Mouse (Mus musculus): ENCODE measurements at regions not wholly inside any gene's neighbourhood (a gene's known extent, or its start where the extent isn't known, plus 50 kb on each side); places are given as distances from the start of the nearest gene placed in this dataset.

GRCm38 (mm10) chr15:96131582-96132091 is 155.7 kb upstream of the Arid2 start:
- Histone ChIP-seq H3K27me3 (ENCODE audit: low read depth, poor library complexity, severe bottlenecking) (no peaks in the 10 kb centered on the region), H3K4me3 (no peak overlapping the region), H3K36me3 (no peaks in the 10 kb centered on the region), H3K4me1 (peaks cover 13% of the 10 kb centered on the region), H3K27ac (replicated peaks) (no peak overlapping the region), H3K9me3 (replicated peaks) (no peaks in the 10 kb centered on the region)
- no peak for DNase-seq (ENCODE audit: low spot score)

GRCm38 (mm10) chr15:96132636-96133035 is 154.7 kb upstream of the Arid2 start:
- Histone ChIP-seq H3K4me3 (no peak overlapping the region), H3K36me3 (no peaks in the 10 kb centered on the region), H3K27ac (replicated peaks) (no peak overlapping the region), H3K9me3 (replicated peaks) (no peaks in the 10 kb centered on the region), H3K27me3 (ENCODE audit: low read depth, poor library complexity, severe bottlenecking) (no peaks in the 10 kb centered on the region), H3K4me1 (peaks cover 13% of the 10 kb centered on the region)
- DNase-seq (ENCODE audit: low spot score), result no peak
- WGBS, result 79% methylated on average over 3 of the region's 3 CpGs

DNA sequence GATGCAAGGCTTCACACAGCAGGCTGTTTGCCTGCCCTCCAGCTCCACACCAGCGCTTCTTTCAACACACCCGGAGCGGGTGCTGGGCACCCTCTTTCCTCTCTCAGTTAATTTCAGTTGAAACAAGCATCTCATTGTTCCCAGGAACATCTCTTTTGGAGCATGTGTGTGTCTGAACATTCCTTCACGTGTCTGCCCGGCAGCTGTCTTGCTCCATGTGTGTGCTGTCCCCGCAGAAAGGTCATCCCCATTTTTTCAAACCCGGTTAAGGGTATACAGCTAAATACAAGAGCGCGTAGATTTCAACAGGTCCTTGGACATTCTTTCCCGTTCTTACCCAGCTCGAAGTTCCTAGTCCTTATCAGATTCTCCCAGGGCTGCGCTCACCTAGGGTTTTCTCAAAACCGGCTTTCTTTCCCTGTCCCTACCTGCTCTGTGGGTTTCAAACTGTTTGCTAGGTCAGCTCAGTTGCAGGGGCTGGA is 152.0 kb upstream of the Arid2 start:
- H3K4me3 ChIP-seq, result no peak overlapping the region
- H3K27me3 ChIP-seq (ENCODE audit: low read depth, poor library complexity, severe bottlenecking), result no peaks in the 10 kb centered on the region
- H3K27ac ChIP-seq (replicated peaks), result no peak overlapping the region
- H3K36me3 ChIP-seq, result no peaks in the 10 kb centered on the region
- DNase-seq (ENCODE audit: low spot score), result no peak
- 22% methylated on average over 13 of the region's 13 CpGs for WGBS
- H3K4me1 ChIP-seq, result peaks cover 13% of the 10 kb centered on the region
- no peaks in the 10 kb centered on the region for H3K9me3 ChIP-seq (replicated peaks)

DNA sequence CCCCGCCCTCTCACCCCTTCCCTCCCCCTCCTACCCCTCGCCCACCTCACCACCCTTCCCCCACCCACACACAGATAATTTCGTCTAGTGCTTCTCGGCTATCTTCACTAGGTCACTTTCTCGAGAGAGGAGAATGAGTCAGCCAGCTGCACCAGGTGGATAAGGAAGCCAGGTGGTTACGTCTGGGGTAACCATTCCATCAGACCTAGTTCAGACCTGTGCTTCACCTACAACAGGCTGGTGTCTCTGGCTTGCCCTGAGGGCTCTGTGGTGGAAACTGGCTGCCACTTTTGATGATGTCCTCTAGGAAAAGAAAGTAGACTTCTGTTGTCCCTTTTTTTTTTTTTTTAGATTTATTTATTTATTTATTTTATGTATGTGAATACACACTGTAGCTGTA is 151.5 kb upstream of the Arid2 start:
- 46% methylated on average over 6 of the region's 6 CpGs for WGBS
- Histone ChIP-seq H3K27ac (replicated peaks) (no peak overlapping the region), H3K4me1 (peaks cover 13% of the 10 kb centered on the region), H3K4me3 (no peak overlapping the region), H3K27me3 (ENCODE audit: low read depth, poor library complexity, severe bottlenecking) (no peaks in the 10 kb centered on the region), H3K36me3 (no peaks in the 10 kb centered on the region), H3K9me3 (replicated peaks) (no peaks in the 10 kb centered on the region)
- no peak for DNase-seq (ENCODE audit: low spot score)

DNA sequence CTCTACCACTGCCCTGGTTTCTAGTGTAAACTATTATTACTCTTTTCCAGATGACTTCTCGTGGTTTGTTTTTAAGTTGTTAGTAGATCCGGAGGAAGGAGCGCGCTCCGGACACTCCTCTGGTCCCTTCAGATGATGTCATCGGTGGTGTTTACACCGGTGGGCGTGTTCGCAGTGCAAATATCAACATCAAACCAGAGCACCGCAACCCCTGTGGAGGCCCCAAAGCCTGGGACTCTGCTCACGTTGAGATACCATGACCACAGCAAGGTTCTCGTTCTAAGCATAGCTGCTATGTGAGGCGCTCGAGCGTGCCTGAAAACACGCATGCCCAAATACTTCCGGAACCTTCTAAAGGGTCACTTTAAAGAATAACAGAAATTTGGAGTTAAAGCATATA is 149.8 kb upstream of the Arid2 start:
- 91% methylated on average over 17 of the region's 17 CpGs for WGBS
- DNase-seq (ENCODE audit: low spot score), result no peak
- H3K36me3 ChIP-seq, result no peaks in the 10 kb centered on the region
- H3K27me3 ChIP-seq (ENCODE audit: low read depth, poor library complexity, severe bottlenecking), result no peaks in the 10 kb centered on the region
- H3K4me3 ChIP-seq, result no peak overlapping the region
- H3K9me3 ChIP-seq (replicated peaks), result no peaks in the 10 kb centered on the region
- H3K27ac ChIP-seq (replicated peaks), result no peak overlapping the region
- H3K4me1 ChIP-seq, result peaks cover 10% of the 10 kb centered on the region

DNA sequence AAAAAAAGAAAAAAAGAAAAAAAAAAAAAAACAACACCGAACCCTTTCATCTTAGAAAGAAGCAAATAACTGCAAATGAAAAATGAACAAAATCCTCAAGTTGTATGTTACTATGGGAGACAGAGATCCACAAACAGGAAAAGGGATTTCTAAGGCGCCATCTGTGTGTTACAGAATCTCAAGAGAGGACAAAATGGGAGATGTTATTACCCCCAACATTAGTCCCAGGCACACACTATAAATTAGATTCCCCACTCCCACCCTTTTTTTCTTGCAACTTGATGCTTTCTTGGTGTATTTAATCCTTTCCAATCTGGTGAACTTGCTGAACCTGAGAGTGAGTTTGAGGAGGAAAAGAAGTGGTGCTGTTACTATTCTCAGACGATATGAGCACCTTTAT is 149.4 kb upstream of the Arid2 start:
- no peak overlapping the region for H3K4me3 ChIP-seq
- WGBS, result 96% methylated on average over 3 of the region's 3 CpGs
- DNase-seq (ENCODE audit: low spot score), result no peak
- H3K27me3 ChIP-seq (ENCODE audit: low read depth, poor library complexity, severe bottlenecking), result no peaks in the 10 kb centered on the region
- no peaks in the 10 kb centered on the region for H3K9me3 ChIP-seq (replicated peaks)
- peaks cover 10% of the 10 kb centered on the region for H3K4me1 ChIP-seq
- no peak overlapping the region for H3K27ac ChIP-seq (replicated peaks)
- no peaks in the 10 kb centered on the region for H3K36me3 ChIP-seq

DNA sequence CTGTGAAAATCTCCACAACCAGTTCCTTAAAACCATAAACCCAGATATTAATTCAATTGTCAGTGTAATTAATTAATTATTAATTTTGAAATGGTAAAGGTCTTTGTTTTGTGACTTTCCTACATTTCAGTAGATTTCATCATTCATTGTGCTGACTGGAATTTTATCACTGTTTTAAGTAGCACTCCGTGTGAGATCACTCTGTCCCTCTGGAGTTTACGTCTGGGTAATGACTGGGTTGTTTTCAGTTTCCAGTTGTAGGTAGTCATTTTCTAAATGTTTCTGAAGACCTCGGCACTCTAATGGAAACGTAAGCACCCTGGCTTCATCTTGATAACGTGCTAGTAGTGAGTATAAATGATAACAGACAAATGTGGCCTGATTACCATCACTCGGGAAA is 133.8 kb upstream of the Arid2 start:
- H3K36me3 ChIP-seq, result no peaks in the 10 kb centered on the region
- peaks cover 3% of the 10 kb centered on the region; the same call in 1 of the 2 replicates for H3K4me1 ChIP-seq
- 88% methylated on average over 6 of the region's 6 CpGs for WGBS
- no peaks in the 10 kb centered on the region for H3K9me3 ChIP-seq (replicated peaks)
- no peaks in the 10 kb centered on the region for H3K27me3 ChIP-seq (ENCODE audit: low read depth, poor library complexity, severe bottlenecking)
- H3K27ac ChIP-seq (replicated peaks), result no peak overlapping the region
- H3K4me3 ChIP-seq, result no peak overlapping the region
- DNase-seq (ENCODE audit: low spot score), result no peak

- H3K27me3 ChIP-seq (ENCODE audit: low read depth, poor library complexity, severe bottlenecking), result no peaks in the 10 kb centered on the region
- 94% methylated on average over 4 of the region's 4 CpGs for WGBS
- no peaks in the 10 kb centered on the region for H3K36me3 ChIP-seq
- H3K9me3 ChIP-seq (replicated peaks), result no peaks in the 10 kb centered on the region
- no peak overlapping the region for H3K4me3 ChIP-seq
- no peak for DNase-seq (ENCODE audit: low spot score)
- peaks cover 3% of the 10 kb centered on the region; the same call in 1 of the 2 replicates for H3K4me1 ChIP-seq
- H3K27ac ChIP-seq (replicated peaks), result no peak overlapping the region
These were observed 129.0 kb upstream of the Arid2 start for GRCm38 (mm10) chr15:96158321-96158720.

DNA sequence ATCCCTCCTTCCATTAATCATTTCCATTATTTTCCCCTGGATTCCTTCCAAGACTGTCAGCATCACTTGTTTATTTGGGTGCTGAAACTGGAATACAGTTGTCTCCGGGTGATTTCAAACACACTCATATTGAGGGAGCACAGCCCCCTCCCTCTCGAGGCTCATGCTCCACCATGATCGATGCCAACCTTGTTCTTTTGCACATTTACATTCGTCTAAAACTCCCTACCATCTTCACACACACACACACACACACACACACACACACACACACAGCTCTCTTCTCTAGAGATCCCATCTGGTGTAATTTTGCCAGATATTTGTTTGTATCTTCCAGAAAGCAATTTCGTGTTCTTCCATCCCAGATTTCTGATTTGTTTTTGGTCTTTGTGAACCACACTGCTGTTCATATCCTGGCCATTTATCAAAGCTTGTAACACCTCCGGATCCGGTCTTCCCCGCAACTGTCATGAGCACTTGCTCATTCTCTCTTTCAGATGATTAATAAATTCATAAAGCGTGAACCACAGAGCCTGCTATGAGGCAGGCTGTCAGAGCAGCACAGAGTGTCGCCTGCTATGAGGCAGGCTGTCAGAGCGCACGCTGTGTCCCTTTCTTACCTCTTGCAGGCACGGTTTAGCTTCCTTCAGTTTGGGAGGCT is 122.4 kb upstream of the Arid2 start:
- no peaks in the 10 kb centered on the region for H3K9me3 ChIP-seq (replicated peaks)
- 79% methylated on average over 13 of the region's 13 CpGs for WGBS
- no peak overlapping the region for H3K27ac ChIP-seq (replicated peaks)
- DNase-seq (ENCODE audit: low spot score), result no peak
- H3K27me3 ChIP-seq (ENCODE audit: low read depth, poor library complexity, severe bottlenecking), result peaks cover 12% of the 10 kb centered on the region
- H3K36me3 ChIP-seq, result no peaks in the 10 kb centered on the region
- no peak overlapping the region for H3K4me3 ChIP-seq
- peaks cover 4% of the 10 kb centered on the region for H3K4me1 ChIP-seq

- 85% methylated on average over 9 of the region's 9 CpGs for WGBS
- no peaks in the 10 kb centered on the region for H3K9me3 ChIP-seq (replicated peaks)
- no peaks in the 10 kb centered on the region for H3K36me3 ChIP-seq
These were observed 120.1 kb upstream of the Arid2 start for GRCm38 (mm10) chr15:96167256-96167655.

GRCm38 (mm10) chr15:96169726-96170467 is 117.4 kb upstream of the Arid2 start:
- Histone ChIP-seq H3K4me3 (peak overlapping the region; percentile 35), H3K36me3 (no peaks in the 10 kb centered on the region), H3K9me3 (replicated peaks) (no peaks in the 10 kb centered on the region), H3K27ac (replicated peaks) (0 out of 2 replicates have a peak overlapping the region, but pooled peaks have one; percentile 38), H3K27me3 (ENCODE audit: low read depth, poor library complexity, severe bottlenecking) (peaks cover 25% of the 10 kb centered on the region), H3K4me1 (peaks cover 16% of the 10 kb centered on the region)
- DNase-seq (ENCODE audit: low spot score), result peak; percentile 25
- WGBS, result 12% methylated on average over 15 of the region's 15 CpGs

More at GRCm38 (mm10) chr15:96167256-96167655, 120.1 kb upstream of the Arid2 start:
- Histone ChIP-seq H3K27ac (replicated peaks) (no peak overlapping the region), H3K4me3 (no peak overlapping the region), H3K27me3 (ENCODE audit: low read depth, poor library complexity, severe bottlenecking) (peaks cover 25% of the 10 kb centered on the region), H3K4me1 (peaks cover 16% of the 10 kb centered on the region)
- no peak for DNase-seq (ENCODE audit: low spot score)

- Histone ChIP-seq H3K4me3 (peak overlapping the region; percentile 36), H3K36me3 (no peaks in the 10 kb centered on the region), H3K9me3 (replicated peaks) (no peaks in the 10 kb centered on the region), H3K27ac (replicated peaks) (no peak overlapping the region), H3K4me1 (peaks cover 16% of the 10 kb centered on the region), H3K27me3 (ENCODE audit: low read depth, poor library complexity, severe bottlenecking) (peaks cover 25% of the 10 kb centered on the region)
- DNase-seq (ENCODE audit: low spot score), result no peak
- WGBS, result 10% methylated on average over 22 of the region's 22 CpGs
These were observed 116.1 kb upstream of the Arid2 start for GRCm38 (mm10) chr15:96170986-96171769.

All from midbrain, embryonic 10.5 days (tissue).